Mouse (Mus musculus) erythroid progenitor cell, adult 5-6 weeks (primary cell): ENCODE measurements around the gene Mical1. TPM values are rescaled to one million over a fixed set of nuclear protein-coding genes. Genes with fewer than 3 reads are reported as not detected.
A peak's percentile ranks its signal among the peaks of the same experiment; 100 is the strongest.

Experiments used
- ATAC-seq: replicated peaks from 2 replicates; pipeline ENCODE4 v1.8.0; 2016; ENCODE audit warnings: moderate number of reproducible peaks, mild to moderate bottlenecking, moderate TSS enrichment, inconsistent platforms; ENCODE audit not compliant: poor library complexity, low FRiP score, severe bottlenecking
- total RNA-seq, 2 experiments: library from RNA; stranded (forward) in 1 of 2; stranded (reverse) in 1 of 2; fragments of 150-400 nt in 1 of 2; fragments of 186-747, 209-891 nt in 1 of 2; gene quantifications; 2 replicates each; pipeline versions ENCODE4 v1.2.3 to v1.2.4; 2015 to 2017; ENCODE audit warnings: low replicate concordance in 2 of 2

The Mical1 gene
- total RNA-seq, 2 experiments from 2014 or later: 0.76 to 19.7 TPM

- peak; percentile 78 for ATAC-seq
Observed at GRCm38 (mm10) chr10:41518508-41518980, 42.4 kb downstream of the Mical1 start.

DNA sequence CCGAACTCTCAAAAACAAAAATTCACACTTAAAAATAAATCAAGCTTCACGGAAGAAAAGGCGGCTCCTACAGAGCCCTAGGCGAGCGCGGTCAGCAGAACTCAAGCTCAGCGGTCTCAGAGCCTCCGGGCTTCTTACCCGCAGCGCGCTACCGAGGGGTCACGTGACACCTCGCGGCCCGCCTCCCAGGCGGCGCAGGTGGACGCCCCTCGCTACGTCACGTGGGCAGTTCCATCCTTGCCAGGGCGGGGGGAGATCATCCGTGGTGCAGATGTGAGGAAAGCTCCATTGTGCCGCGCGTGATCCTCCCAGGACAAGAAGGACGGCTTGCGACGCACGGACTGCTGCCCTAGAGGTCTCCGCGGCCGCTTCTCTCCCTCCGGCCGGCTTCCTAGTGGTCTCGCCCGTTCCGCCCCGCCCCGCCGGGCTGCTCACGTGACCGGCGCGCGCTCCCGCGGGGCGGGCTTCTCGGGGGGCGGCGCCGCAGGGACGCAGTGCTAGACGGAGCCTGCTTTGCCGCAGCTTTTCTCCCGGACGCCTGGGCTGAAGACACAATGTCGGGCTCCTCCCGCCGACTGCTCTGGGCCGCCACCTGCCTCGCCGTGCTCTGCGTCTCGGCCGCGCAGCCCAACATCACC lies 43.0 kb downstream of the Mical1 start, which contains the start of gene Cd164:
Gene Cd164 (plus strand): TSS at position 434 of the 638 bp plus-strand sequence.
- ATAC-seq: peak; percentile 86

- peak; percentile 37; the same call in 1 of the 2 replicates for ATAC-seq
Observed at GRCm38 (mm10) chr10:41519640-41520409, 43.7 kb downstream of the Mical1 start.

GRCm38 (mm10) chr10:41520410-41520673 lies 44.2 kb downstream of the Mical1 start:
- ATAC-seq: no peak

- no peak for ATAC-seq
Observed at GRCm38 (mm10) chr10:41523386-41523785, 47.3 kb downstream of the Mical1 start.

- no peak for ATAC-seq
Observed at GRCm38 (mm10) chr10:41525696-41526095, 49.6 kb downstream of the Mical1 start.

- no peak for ATAC-seq
Observed at GRCm38 (mm10) chr10:41529972-41530371, 53.9 kb downstream of the Mical1 start.

- no peak for ATAC-seq
Observed at GRCm38 (mm10) chr10:41535991-41536390, 59.9 kb downstream of the Mical1 start.

Other genes starting within 250 kb of the Mical1 start
- 14.1 and 18.0 TPM in 2 replicates for gene Fig4, start 173.1 kb upstream of the Mical1 start, total RNA-seq (2015; ENCODE audit: low replicate concordance)
- 13.7 and 15.4 TPM in 2 replicates for gene Fig4, start 173.1 kb upstream of the Mical1 start, total RNA-seq (2017; ENCODE audit: low replicate concordance)
- gene Ak9, start 172.3 kb upstream of the Mical1 start, total RNA-seq (2015; ENCODE audit: low replicate concordance): not detected in 2 replicates
- 0.13 TPM in 1 of 2 replicates, not detected in the other for gene Ak9, start 172.3 kb upstream of the Mical1 start, total RNA-seq (2017; ENCODE audit: low replicate concordance)
- gene Zbtb24, start 25.9 kb upstream of the Mical1 start, total RNA-seq (2015; ENCODE audit: low replicate concordance): 5.9 and 10.8 TPM in 2 replicates
- gene Zbtb24, start 25.9 kb upstream of the Mical1 start, total RNA-seq (2017; ENCODE audit: low replicate concordance): 10.8 and 15.2 TPM in 2 replicates
- gene Smpd2, start 14.1 kb downstream of the Mical1 start, total RNA-seq (2015; ENCODE audit: low replicate concordance): 0.84 and 4.7 TPM in 2 replicates
- gene Smpd2, start 14.1 kb downstream of the Mical1 start, total RNA-seq (2017; ENCODE audit: low replicate concordance): 2.3 TPM in 1 of 2 replicates, not detected in the other
- not detected in 2 replicates for gene Ppil6, start 14.1 kb downstream of the Mical1 start, total RNA-seq (2015; ENCODE audit: low replicate concordance)
- gene Ppil6, start 14.1 kb downstream of the Mical1 start, total RNA-seq (2017; ENCODE audit: low replicate concordance): not detected in 2 replicates
- gene Cd164, start 43.1 kb downstream of the Mical1 start, total RNA-seq (2015; ENCODE audit: low replicate concordance): 62.7 and 87.6 TPM in 2 replicates
- gene Cd164, start 43.1 kb downstream of the Mical1 start, total RNA-seq (2017; ENCODE audit: low replicate concordance): 46.8 and 52.3 TPM in 2 replicates
- gene Ccdc162, start 240.3 kb downstream of the Mical1 start, total RNA-seq (2015; ENCODE audit: low replicate concordance): not detected in 2 replicates
- gene Ccdc162, start 240.3 kb downstream of the Mical1 start, total RNA-seq (2017; ENCODE audit: low replicate concordance): not detected in 2 replicates